ENCODE assay signal across 10 mouse cellular contexts in the genomic region with DNA sequence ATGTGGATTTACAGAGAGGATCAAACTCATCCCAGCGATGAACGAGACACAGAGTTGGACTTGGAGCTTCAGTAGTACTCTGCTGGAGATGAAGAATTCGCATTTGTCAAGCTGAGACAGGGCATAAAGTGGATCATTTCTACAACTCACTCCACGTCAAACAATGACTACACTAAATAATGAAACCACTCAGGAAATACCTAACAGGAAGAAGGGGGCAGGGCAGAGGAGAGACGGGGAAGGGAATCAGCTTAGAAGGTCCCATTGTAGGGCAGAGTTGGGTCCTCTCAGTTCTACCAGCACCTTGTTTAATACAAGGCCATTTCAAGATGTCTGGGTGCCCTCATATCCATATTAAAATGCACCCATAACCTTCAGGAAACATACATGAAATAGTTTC. TPM values are rescaled to one million over a fixed set of nuclear protein-coding genes. Genes with fewer than 3 reads are reported as not detected.
DNase-seq lines count a peak whose midpoint lies in the region; ATAC-seq and TF ChIP-seq lines count a peak whose summit lies in the region.
"Had no signal": no experiment of that assay in that cellular context is flagged by ENCODE, and none has a peak within 500 bp of the region (broad histone marks: within the 10 kb centered on the region; RNA-seq: fewer than 3 reads in every experiment).

No protein-coding gene starts in this region.

- TF ChIP-seq CTCF in G1E (IDR thresholded peaks at IDR 0.05; ENCODE audit: low read depth, low read length), result no peak
- TF ChIP-seq CTCF in small intestine, adult 2 months (IDR thresholded peaks at IDR 0.05; ENCODE audit: extremely low read depth, insufficient read length, insufficient replicate concordance, low read depth, low read length), result no peak

- no peak overlapping the region for H3K4me3 ChIP-seq in heart, embryonic 11.5 days (ENCODE audit: low read depth, low read length)
- peak overlapping the region; percentile 47; the same call in 1 of the 2 replicates for H3K4me3 ChIP-seq in G1E (ENCODE audit: low read depth, low read length)
- H3K4me3 ChIP-seq in liver, embryonic 13.5 days (replicated peaks), result peak overlapping the region; percentile 31
- H3K4me3 ChIP-seq in small intestine, adult 2 months (ENCODE audit: low read depth, low read length), result no peak overlapping the region
- H3K4me3 ChIP-seq in midbrain, embryonic 15.5 days, result no peak overlapping the region

- intact Hi-C loops in heart, postnatal 14 days (cut with DNase I), result loop anchor here (5.0 kb wide), 1 partner anchor 43 kb away; no protein-coding TSS in a partner anchor

- WGBS in heart, embryonic 11.5 days (ENCODE audit: insufficient replicate concordance), result 73% methylated on average over 5 of the region's 5 CpGs
- 29% methylated on average over 5 of the region's 5 CpGs for WGBS in liver, embryonic 13.5 days (ENCODE audit: insufficient replicate concordance)
- WGBS in small intestine, adult 2 months, result 81% methylated on average over 5 of the region's 5 CpGs
- 90% methylated on average over 5 of the region's 5 CpGs for WGBS in midbrain, embryonic 15.5 days

- peaks cover 22% of the 10 kb centered on the region for H3K4me1 ChIP-seq in heart, embryonic 11.5 days (ENCODE audit: control insufficient read depth, insufficient read depth, low read length)
- peaks cover 84% of the 10 kb centered on the region for H3K4me1 ChIP-seq in G1E (ENCODE audit: insufficient read depth, low read depth, low read length)
- peaks cover 88% of the 10 kb centered on the region for H3K4me1 ChIP-seq in liver, embryonic 13.5 days (replicated peaks)
- H3K4me1 ChIP-seq in small intestine, adult 2 months (ENCODE audit: control insufficient read depth, insufficient read depth, insufficient read length, low read length), result peaks cover 21% of the 10 kb centered on the region; the same call in 1 of the 2 replicates
- peaks cover 30% of the 10 kb centered on the region for H3K4me1 ChIP-seq in midbrain, embryonic 15.5 days

- no peaks in the 10 kb centered on the region for H3K9me3 ChIP-seq in heart, embryonic 11.5 days (replicated peaks; ENCODE audit: control insufficient read depth, low read length)
- no peaks in the 10 kb centered on the region for H3K9me3 ChIP-seq in G1E (replicated peaks)
- no peaks in the 10 kb centered on the region for H3K9me3 ChIP-seq in liver, embryonic 13.5 days (replicated peaks)
- H3K9me3 ChIP-seq in midbrain, embryonic 15.5 days, result no peaks in the 10 kb centered on the region

- no peak overlapping the region for H3K9ac ChIP-seq in heart, embryonic 11.5 days (ENCODE audit: low read depth, low read length)
- peak overlapping the region; percentile 97 for H3K9ac ChIP-seq in liver, embryonic 13.5 days
- H3K9ac ChIP-seq in midbrain, embryonic 15.5 days, result no peak overlapping the region

- ATAC-seq in heart, embryonic 11.5 days (replicated peaks; ENCODE audit: insufficient number of reproducible peaks, low FRiP score, low TSS enrichment), result no peak
- no peak for ATAC-seq in G1E (ENCODE audit: extremely low read depth, insufficient number of reproducible peaks, low FRiP score, poor library complexity, severe bottlenecking)
- no peak for ATAC-seq in liver, embryonic 13.5 days (ENCODE audit: low read depth)
- ATAC-seq in midbrain, embryonic 15.5 days (replicated peaks), result no peak
- ATAC-seq: forebrain, embryonic 16.5 days had no signal

- H3K27me3 ChIP-seq in heart, embryonic 11.5 days (ENCODE audit: control insufficient read depth, insufficient read depth, low read length), result no peaks in the 10 kb centered on the region
- H3K27me3 ChIP-seq in G1E (ENCODE audit: insufficient read depth, low read length), result no peaks in the 10 kb centered on the region
- H3K27me3 ChIP-seq in liver, embryonic 13.5 days, result no peaks in the 10 kb centered on the region
- no peaks in the 10 kb centered on the region for H3K27me3 ChIP-seq in small intestine, adult 2 months (ENCODE audit: control insufficient read depth, insufficient read depth, low read length)
- no peaks in the 10 kb centered on the region for H3K27me3 ChIP-seq in midbrain, embryonic 15.5 days (replicated peaks)

- TF ChIP-seq POLR2A in small intestine, adult 2 months (IDR thresholded peaks at IDR 0.05; ENCODE audit: low read depth, low read length), result no peak

- H3K27ac ChIP-seq in heart, embryonic 11.5 days (ENCODE audit: low read depth, low read length), result 0 out of 2 replicates have a peak overlapping the region, but pooled peaks have one; percentile 16
- peak overlapping the region; percentile 99 for H3K27ac ChIP-seq in liver, embryonic 13.5 days
- H3K27ac ChIP-seq in small intestine, adult 2 months (ENCODE audit: insufficient read depth, low read depth, low read length), result peak overlapping the region; percentile 31
- H3K27ac ChIP-seq in midbrain, embryonic 15.5 days, result no peak overlapping the region

- DNase-seq in heart, postnatal 14 days, result no peak
- DNase-seq in G1E (ENCODE audit: low spot score), result peak; percentile 19
- DNase-seq in liver, embryonic 13.5 days, result no peak
- no peak for DNase-seq in gastrocnemius, adult 18-20 months (ENCODE audit: low spot score)
- no peak for DNase-seq in layer of hippocampus, postnatal 25 days (ENCODE audit: extremely low spot score in 1 of 2, low spot score in 1 of 2)
- DNase-seq: adrenal gland, postnatal 10 days had no signal

- no peaks in the 10 kb centered on the region for H3K36me3 ChIP-seq in heart, embryonic 11.5 days (ENCODE audit: control insufficient read depth, insufficient read depth, low read length)
- H3K36me3 ChIP-seq in G1E (replicated peaks), result peaks cover 40% of the 10 kb centered on the region
- peaks cover 27% of the 10 kb centered on the region for H3K36me3 ChIP-seq in liver, embryonic 13.5 days
- no peaks in the 10 kb centered on the region for H3K36me3 ChIP-seq in small intestine, adult 2 months (ENCODE audit: control insufficient read depth, insufficient read depth, low read length)
- no peaks in the 10 kb centered on the region for H3K36me3 ChIP-seq in midbrain, embryonic 15.5 days (replicated peaks)

- no peak overlapping the region for H3K4me2 ChIP-seq in heart, embryonic 11.5 days
- peak overlapping the region; percentile 79 for H3K4me2 ChIP-seq in liver, embryonic 13.5 days
- no peak overlapping the region for H3K4me2 ChIP-seq in midbrain, embryonic 15.5 days

RNA-seq across cellular contexts. Expression of a gene that starts 4.1 kb away (rescaled TPM):
- 23.6 and 24.4 TPM in 2 replicates for polyA plus RNA-seq in heart, embryonic 11.5 days (2014; fragmentation: Nextera tagmentation; extraction: Ambion mirVana)
- 10 to 100 TPM; 12.7 to 13.5 TPM for total RNA-seq in heart, postnatal 14 days (2021)
- 40.6 and 44.3 TPM in 2 replicates for total RNA-seq in G1E (2014; fragmentation: Nextera tagmentation)
- total RNA-seq in G1E (2017), result 107 and 121 TPM in 2 replicates
- 2.5 and 4.9 TPM in 2 replicates for polyA plus RNA-seq in G1E (2012)
- polyA plus RNA-seq in liver, embryonic 13.5 days (2015; fragmentation: Nextera tagmentation; extraction: Ambion mirVana), result 30.9 and 38.0 TPM in 2 replicates
- 2.7 and 3.0 TPM in 2 replicates for polyA plus RNA-seq in small intestine, adult 2 months (2012; rRNA removed)
- 28.5 and 29.0 TPM in 2 replicates for polyA plus RNA-seq in midbrain, embryonic 15.5 days (2015; fragmentation: Nextera tagmentation; extraction: Ambion mirVana)
- total RNA-seq in gastrocnemius, adult 18-20 months (2021), result 1 to 10 TPM; 4.9 to 6.5 TPM
- 10 to 100 TPM; 40.7 to 46.4 TPM for total RNA-seq in layer of hippocampus, postnatal 25 days (2021)

RNA-seq across cellular contexts. Expression of a gene that starts 30.5 kb away (rescaled TPM):
- 614 and 628 TPM in 2 replicates for polyA plus RNA-seq in heart, embryonic 11.5 days (2014; fragmentation: Nextera tagmentation; extraction: Ambion mirVana)
- total RNA-seq in heart, postnatal 14 days (2021), result 100 to 1,000 TPM; 179 to 198 TPM
- 211 and 212 TPM in 2 replicates for total RNA-seq in G1E (2014; fragmentation: Nextera tagmentation)
- total RNA-seq in G1E (2017), result 344 and 363 TPM in 2 replicates
- 113 and 208 TPM in 2 replicates for polyA plus RNA-seq in G1E (2012)
- 702 and 803 TPM in 2 replicates for polyA plus RNA-seq in liver, embryonic 13.5 days (2015; fragmentation: Nextera tagmentation; extraction: Ambion mirVana)
- 9.6 and 10.2 TPM in 2 replicates for polyA plus RNA-seq in small intestine, adult 2 months (2012; rRNA removed)
- 179 and 197 TPM in 2 replicates for polyA plus RNA-seq in midbrain, embryonic 15.5 days (2015; fragmentation: Nextera tagmentation; extraction: Ambion mirVana)
- total RNA-seq in gastrocnemius, adult 18-20 months (2021), result 100 to 1,000 TPM; 218 to 220 TPM
- total RNA-seq in layer of hippocampus, postnatal 25 days (2021), result 10 to 100 TPM; 36.7 to 44.4 TPM

RNA-seq across cellular contexts. Expression of a gene that starts 59.9 kb away (rescaled TPM):
- 12.2 and 12.3 TPM in 2 replicates for polyA plus RNA-seq in heart, embryonic 11.5 days (2014; fragmentation: Nextera tagmentation; extraction: Ambion mirVana)
- total RNA-seq in heart, postnatal 14 days (2021), result 10 to 100 TPM; 22.6 to 23.8 TPM
- total RNA-seq in G1E (2014; fragmentation: Nextera tagmentation), result 10.9 and 14.2 TPM in 2 replicates
- total RNA-seq in G1E (2017), result 13.4 and 16.4 TPM in 2 replicates
- polyA plus RNA-seq in G1E (2012), result 4.7 and 7.6 TPM in 2 replicates
- 6.4 and 6.7 TPM in 2 replicates for polyA plus RNA-seq in liver, embryonic 13.5 days (2015; fragmentation: Nextera tagmentation; extraction: Ambion mirVana)
- polyA plus RNA-seq in small intestine, adult 2 months (2012; rRNA removed), result 16.3 and 26.8 TPM in 2 replicates
- polyA plus RNA-seq in midbrain, embryonic 15.5 days (2015; fragmentation: Nextera tagmentation; extraction: Ambion mirVana), result 10.8 and 11.2 TPM in 2 replicates
- 10 to 100 TPM; 22.5 to 22.6 TPM for total RNA-seq in gastrocnemius, adult 18-20 months (2021)
- total RNA-seq in layer of hippocampus, postnatal 25 days (2021), result 10 to 100 TPM; 15.4 to 16.2 TPM

Comparison
In these comparisons a context has a peak if more than half of its experiments do, and no peak if none do; other contexts are left out.
1. H3K4me3 ChIP-seq: peak in G1E (single experiment) and liver, embryonic 13.5 days (single experiment); none in heart, embryonic 11.5 days (single experiment), small intestine, adult 2 months (single experiment) and midbrain, embryonic 15.5 days (single experiment).
2. RNA of a gene that starts 30.5 kb away (polyA plus RNA-seq): 702 to 803 TPM in liver, embryonic 13.5 days, 614 to 628 TPM in heart, embryonic 11.5 days, 113 to 208 TPM in G1E and 179 to 197 TPM in midbrain, embryonic 15.5 days; 9.6 to 10.2 TPM in small intestine, adult 2 months; every median in the first group is over 10 times any median in the second.